Mouse (Mus musculus) kidney, embryonic 14.5 days (tissue): ENCODE results near the gene Wnt2b. TPM values are rescaled to one million over a fixed set of nuclear protein-coding genes. Genes with fewer than 3 reads are reported as not detected.
A peak's percentile ranks its signal among the peaks of the same experiment; 100 is the strongest.

Source experiments
- ATAC-seq: fragments of 200-750 bp; cut with Nextera tagmentation; 2 replicates; pipeline ENCODE4 v1.8.0; 2017; ENCODE audit warnings: moderate number of reproducible peaks, mild to moderate bottlenecking, moderate TSS enrichment, moderate library complexity; ENCODE audit not compliant: low FRiP score, low TSS enrichment
- H3K27ac ChIP-seq: fragments of 300-500 bp; sonication (generic); 2 replicates; pipeline ENCODE4 v1.5.1; 2014; ENCODE audit warnings: low read depth, mild to moderate bottlenecking, low read length, moderate library complexity, mixed read lengths
- H3K27me3 ChIP-seq: fragments of 300-500 bp; sonication (generic); 2 replicates; pipeline ENCODE4 v1.6.1; 2014; ENCODE audit warnings: mild to moderate bottlenecking, low read length; ENCODE audit not compliant: control insufficient read depth, insufficient read depth
- H3K36me3 ChIP-seq: fragments of 300-500 bp; sonication (generic); 2 replicates; pipeline ENCODE4 v1.6.1; 2014; ENCODE audit warnings: low read length, mixed read lengths; ENCODE audit not compliant: control insufficient read depth, insufficient read depth
- H3K4me1 ChIP-seq: fragments of 300-500 bp; sonication (generic); 2 replicates; pipeline ENCODE4 v1.6.1; 2014; ENCODE audit warnings: low read length, mixed read lengths; ENCODE audit not compliant: control insufficient read depth, insufficient read depth
- H3K4me2 ChIP-seq: fragments of 300-500 bp; sonication (generic); replicated peaks from 2 replicates; pipeline ENCODE4 v1.6.1; 2014; ENCODE audit warnings: low read depth, mild to moderate bottlenecking, low read length
- H3K4me3 ChIP-seq: fragments of 300-500 bp; sonication (generic); 2 replicates; pipeline ENCODE4 v1.5.1; 2014; ENCODE audit warnings: mild to moderate bottlenecking, low read length
- H3K9ac ChIP-seq: fragments of 300-500 bp; sonication (generic); 2 replicates; pipeline ENCODE4 v1.6.1; 2014; ENCODE audit warnings: low read depth, mild to moderate bottlenecking, low read length, moderate library complexity
- H3K9me3 ChIP-seq: fragments of 300-500 bp; sonication (generic); 2 replicates; pipeline ENCODE4 v1.6.1; 2016; ENCODE audit warnings: low read length; ENCODE audit not compliant: control insufficient read depth
- WGBS: fragments of 180-500 bp; shearing (Covaris S2); extraction: QIAGEN DNeasy Blood & Tissue Kit; methylation state at CpG from one replicate; pipeline ENCODE4 v1.1.7; 2014; 5-methylcytosine and 5-hydroxymethylcytosine counted together
- polyA plus RNA-seq: library from polyadenylated mRNA; unstranded; fragments of >200 nt; fragmentation: Nextera tagmentation; extraction: Ambion mirVana; gene quantifications from 2 replicates; pipeline ENCODE4 v1.2.1, GENCODE M21; 2014

The Wnt2b gene
- polyA plus RNA-seq, 1 experiment from 2014 or later, result 0.62 TPM

GRCm38 (mm10) chr3:104967548-104968300 lies 6.0 kb upstream of the Wnt2b start:
- Histone ChIP-seq H3K36me3 (no peaks in the 10 kb centered on the region), H3K27ac (peak overlapping the region; percentile 12; the same call in 1 of the 2 replicates), H3K9ac (peak overlapping the region; percentile 57; the same call in 1 of the 2 replicates), H3K4me1 (no peaks in the 10 kb centered on the region), H3K4me3 (peak overlapping the region; percentile 46), H3K4me2 (peak overlapping the region; percentile 71), H3K9me3 (no peaks in the 10 kb centered on the region), H3K27me3 (peaks cover 18% of the 10 kb centered on the region)
- 1% methylated on average over 49 of the region's 49 CpGs for WGBS
- peak; percentile 82 for ATAC-seq

GRCm38 (mm10) chr3:104965991-104966554 lies 4.4 kb upstream of the Wnt2b start:
- 78% methylated on average over 7 of the region's 7 CpGs for WGBS
- Histone ChIP-seq H3K4me1 (peaks cover 16% of the 10 kb centered on the region), H3K4me2 (no peak overlapping the region), H3K27ac (no peak overlapping the region), H3K4me3 (no peak overlapping the region), H3K9ac (no peak overlapping the region), H3K27me3 (peaks cover 33% of the 10 kb centered on the region), H3K9me3 (no peaks in the 10 kb centered on the region), H3K36me3 (no peaks in the 10 kb centered on the region)
- ATAC-seq, result no peak

- Histone ChIP-seq H3K36me3 (no peaks in the 10 kb centered on the region), H3K4me1 (peaks cover 16% of the 10 kb centered on the region), H3K4me3 (no peak overlapping the region), H3K27me3 (peaks cover 41% of the 10 kb centered on the region), H3K9me3 (no peaks in the 10 kb centered on the region), H3K4me2 (no peak overlapping the region), H3K9ac (no peak overlapping the region), H3K27ac (no peak overlapping the region)
- no peak for ATAC-seq
- 50% methylated on average over 8 of the region's 8 CpGs for WGBS
These were observed 3.5 kb upstream of the Wnt2b start for GRCm38 (mm10) chr3:104965070-104965855.

- 0 out of 2 replicates have a peak overlapping the region, but pooled peaks have one; percentile 10 for H3K4me2 ChIP-seq
- WGBS, result 23% methylated on average over 13 of the region's 13 CpGs
- peaks cover 16% of the 10 kb centered on the region for H3K4me1 ChIP-seq
- no peak overlapping the region for H3K9ac ChIP-seq
- no peak for ATAC-seq
- no peaks in the 10 kb centered on the region for H3K9me3 ChIP-seq
- H3K4me3 ChIP-seq, result no peak overlapping the region
- no peaks in the 10 kb centered on the region for H3K36me3 ChIP-seq
- peaks cover 52% of the 10 kb centered on the region for H3K27me3 ChIP-seq
- no peak overlapping the region for H3K27ac ChIP-seq
These were observed 1.9 kb upstream of the Wnt2b start for GRCm38 (mm10) chr3:104963331-104964276.

GRCm38 (mm10) chr3:104962866-104963265 lies 1.1 kb upstream of the Wnt2b start:
- H3K27me3 ChIP-seq, result peaks cover 55% of the 10 kb centered on the region
- H3K36me3 ChIP-seq, result no peaks in the 10 kb centered on the region
- no peaks in the 10 kb centered on the region for H3K9me3 ChIP-seq
- no peak overlapping the region for H3K4me2 ChIP-seq
- no peak overlapping the region for H3K27ac ChIP-seq
- WGBS, result 7% methylated on average over 5 of the region's 5 CpGs
- peaks cover 16% of the 10 kb centered on the region for H3K4me1 ChIP-seq
- ATAC-seq, result no peak
- H3K9ac ChIP-seq, result no peak overlapping the region
- H3K4me3 ChIP-seq, result no peak overlapping the region

- 1% methylated on average over 31 of the region's 31 CpGs for WGBS
- no peak; the same call in 1 of the 2 replicates for ATAC-seq
- H3K27me3 ChIP-seq, result peaks cover 55% of the 10 kb centered on the region
These were observed 455 bp upstream of the Wnt2b start for GRCm38 (mm10) chr3:104962141-104962611.

GRCm38 (mm10) chr3:104960026-104961000 lies 1.4 kb downstream of the Wnt2b start:
- Histone ChIP-seq H3K27ac (no peak overlapping the region), H3K4me1 (peaks cover 16% of the 10 kb centered on the region), H3K36me3 (no peaks in the 10 kb centered on the region), H3K9ac (no peak overlapping the region), H3K4me2 (no peak overlapping the region), H3K9me3 (no peaks in the 10 kb centered on the region), H3K4me3 (peak overlapping the region; percentile 51), H3K27me3 (peaks cover 55% of the 10 kb centered on the region)
- 11% methylated on average over 19 of the region's 19 CpGs for WGBS
- no peak for ATAC-seq

More at GRCm38 (mm10) chr3:104962141-104962611, 455 bp upstream of the Wnt2b start:
- peak overlapping the region; percentile 71 for H3K4me2 ChIP-seq
- H3K36me3 ChIP-seq, result no peaks in the 10 kb centered on the region
- H3K4me3 ChIP-seq, result peak overlapping the region; percentile 51
- H3K4me1 ChIP-seq, result peaks cover 16% of the 10 kb centered on the region
- H3K9ac ChIP-seq, result no peak overlapping the region
- H3K9me3 ChIP-seq, result no peaks in the 10 kb centered on the region
- no peak overlapping the region for H3K27ac ChIP-seq
